Mouse (Mus musculus) kidney, postnatal 25 days (tissue): ENCODE data around the gene Gamt.
"Not testable (repeated sequence)": the region's sequence is repeated elsewhere in the genome, so short reads cannot be mapped to it uniquely, and the experiment has no call there.

Experiments
- DNase-seq, 2 experiments: peaks; one replicate each; pipeline ENCODE4 v3.0.0; 2021; ENCODE audit warnings: mixed read lengths in 2 of 2

The Gamt gene

GRCm38 (mm10) chr10:80258752-80259462 lies 1.9 kb downstream of the Gamt start:
- no peak for DNase-seq

GRCm38 (mm10) chr10:80257936-80258335 lies 2.9 kb downstream of the Gamt start:
- DNase-seq: peak in 1 of 2 experiments; percentile 55

- DNase-seq: peak; percentile 70 to 79
These were observed 4.8 kb downstream of the Gamt start for GRCm38 (mm10) chr10:80255881-80256535.

- DNase-seq: peak in 1 of 2 experiments; percentile 41
These were observed 6.2 kb downstream of the Gamt start for GRCm38 (mm10) chr10:80254331-80255297.

- no peak for DNase-seq
These were observed 7.3 kb downstream of the Gamt start for GRCm38 (mm10) chr10:80253551-80253950.

GRCm38 (mm10) chr10:80252493-80253274 lies 8.1 kb downstream of the Gamt start:
- DNase-seq: no peak

GRCm38 (mm10) chr10:80252011-80252410 lies 8.8 kb downstream of the Gamt start:
- DNase-seq: no peak

GRCm38 (mm10) chr10:80250573-80250972 lies 10.2 kb downstream of the Gamt start:
- no peak for DNase-seq

- DNase-seq: no peak
These were observed 10.8 kb downstream of the Gamt start for GRCm38 (mm10) chr10:80250059-80250458.

- peak; percentile 95 for DNase-seq
These were observed 11.7 kb downstream of the Gamt start, which contains the start of gene Ndufs7 for GRCm38 (mm10) chr10:80248971-80249640. Gene Ndufs7 (plus strand): TSS chr10:80249121.

- DNase-seq: not testable (repeated sequence)
These were observed 12.4 kb downstream of the Gamt start for GRCm38 (mm10) chr10:80248437-80248836.

- peak in 1 of 2 experiments; percentile 48 for DNase-seq
These were observed 13.0 kb downstream of the Gamt start for GRCm38 (mm10) chr10:80247849-80248248.

- DNase-seq: peak; percentile 84 to 94
These were observed 15.2 kb downstream of the Gamt start for GRCm38 (mm10) chr10:80245600-80245999.

GRCm38 (mm10) chr10:80244791-80245399 lies 15.9 kb downstream of the Gamt start:
- peak; percentile 42 to 71 for DNase-seq

- no peak for DNase-seq
These were observed 18.2 kb downstream of the Gamt start for GRCm38 (mm10) chr10:80242607-80243006.

- peak in 1 of 2 experiments; percentile 44 for DNase-seq
These were observed 18.7 kb downstream of the Gamt start for GRCm38 (mm10) chr10:80242088-80242487.

- DNase-seq: peak; percentile 48 to 81
These were observed 21.0 kb downstream of the Gamt start for GRCm38 (mm10) chr10:80239791-80240190.

- peak; percentile 28 to 62 for DNase-seq
These were observed 22.5 kb downstream of the Gamt start for GRCm38 (mm10) chr10:80238306-80238705.

- peak in 1 of 2 experiments; percentile 62 for DNase-seq
These were observed 23.8 kb downstream of the Gamt start for GRCm38 (mm10) chr10:80237020-80237419.

- no peak for DNase-seq
These were observed 24.5 kb downstream of the Gamt start for GRCm38 (mm10) chr10:80236145-80236825.
